Mouse (Mus musculus) limb, embryonic 15.5 days (tissue): ENCODE measurements around the gene Hnrnpk. TPM values are rescaled to one million over a fixed set of nuclear protein-coding genes. Genes with fewer than 3 reads are reported as not detected.
A peak's percentile ranks its signal among the peaks of the same experiment; 100 is the strongest.
"Not testable (repeated sequence)": the region's sequence is repeated elsewhere in the genome, so short reads cannot be mapped to it uniquely, and the experiment has no call there.

ENCODE experiments used
- ATAC-seq: fragments of 200-750 bp; cut with Nextera tagmentation; 2 replicates; pipeline ENCODE4 v1.8.0; 2017; ENCODE audit warnings: low read depth, moderate TSS enrichment; ENCODE audit not compliant: insufficient number of reproducible peaks, low FRiP score, low TSS enrichment
- H3K27ac ChIP-seq: fragments of 300-500 bp; sonication (generic); 2 replicates; pipeline ENCODE4 v1.5.1; 2015; ENCODE audit warnings: moderate library complexity, mild to moderate bottlenecking, inconsistent platforms
- H3K27me3 ChIP-seq: fragments of 300-500 bp; sonication (generic); 2 replicates; pipeline ENCODE4 v1.6.1; 2015; ENCODE audit warnings: inconsistent platforms
- H3K36me3 ChIP-seq: fragments of 300-500 bp; sonication (generic); 2 replicates; pipeline ENCODE4 v1.6.1; 2015; ENCODE audit warnings: inconsistent platforms
- H3K4me1 ChIP-seq: fragments of 300-500 bp; sonication (generic); 2 replicates; pipeline ENCODE4 v1.6.1; 2015; ENCODE audit warnings: inconsistent platforms
- H3K4me2 ChIP-seq: fragments of 300-500 bp; sonication (generic); 2 replicates; pipeline ENCODE4 v1.6.1; 2015; ENCODE audit warnings: mild to moderate bottlenecking, inconsistent platforms
- H3K4me3 ChIP-seq: fragments of 300-500 bp; sonication (generic); 2 replicates; pipeline ENCODE4 v1.5.1; 2015; ENCODE audit warnings: mild to moderate bottlenecking, inconsistent platforms
- H3K9ac ChIP-seq: fragments of 300-500 bp; sonication (generic); 2 replicates; pipeline ENCODE4 v1.6.1; 2015; ENCODE audit warnings: inconsistent platforms
- H3K9me3 ChIP-seq: fragments of 300-500 bp; sonication (generic); 2 replicates; pipeline ENCODE4 v1.6.1; 2016; ENCODE audit warnings: inconsistent platforms
- WGBS: fragments of 180-500 bp; shearing (Covaris S2); methylation state at CpG from one replicate; pipeline ENCODE4 v1.1.7; 2015; 5-methylcytosine and 5-hydroxymethylcytosine counted together
- polyA plus RNA-seq: library from polyadenylated mRNA; unstranded; fragments of >200 nt; fragmentation: Nextera tagmentation; extraction: Ambion mirVana; gene quantifications from 2 replicates; pipeline ENCODE4 v1.2.1, GENCODE M21; 2015

Hnrnpk gene
- polyA plus RNA-seq, 1 experiment from 2014 or later: 1,364 TPM

DNA sequence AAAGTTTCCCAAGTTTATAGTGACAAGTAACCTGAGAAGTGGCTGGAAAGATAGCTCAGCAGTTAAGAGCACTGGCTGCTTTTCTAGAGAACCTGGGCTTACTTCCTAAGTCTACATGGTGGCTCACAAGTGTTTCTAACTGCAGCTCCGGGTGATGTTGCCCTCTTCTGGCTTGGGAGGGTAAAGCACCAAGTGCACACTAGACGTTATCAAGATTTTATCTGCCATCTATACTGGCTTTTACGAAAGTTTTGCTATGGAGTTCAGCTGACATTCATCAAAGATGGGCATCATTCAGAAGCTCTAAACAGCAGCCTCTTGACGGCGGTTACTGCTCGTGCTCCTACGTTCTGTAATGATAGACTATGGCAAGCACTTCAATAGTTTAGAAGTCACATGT lies 15.2 kb downstream of the Hnrnpk start:
- peaks cover 11% of the 10 kb centered on the region; the same call in 1 of the 2 replicates for H3K4me1 ChIP-seq
- no peak overlapping the region for H3K4me2 ChIP-seq
- H3K36me3 ChIP-seq: peaks cover 20% of the 10 kb centered on the region
- H3K4me3 ChIP-seq: no peak overlapping the region
- ATAC-seq: no peak
- H3K27me3 ChIP-seq: no peaks in the 10 kb centered on the region
- H3K9me3 ChIP-seq: no peaks in the 10 kb centered on the region
- no peak overlapping the region for H3K9ac ChIP-seq
- 8% methylated on average over 7 of the region's 7 CpGs for WGBS
- H3K27ac ChIP-seq: no peak overlapping the region

DNA sequence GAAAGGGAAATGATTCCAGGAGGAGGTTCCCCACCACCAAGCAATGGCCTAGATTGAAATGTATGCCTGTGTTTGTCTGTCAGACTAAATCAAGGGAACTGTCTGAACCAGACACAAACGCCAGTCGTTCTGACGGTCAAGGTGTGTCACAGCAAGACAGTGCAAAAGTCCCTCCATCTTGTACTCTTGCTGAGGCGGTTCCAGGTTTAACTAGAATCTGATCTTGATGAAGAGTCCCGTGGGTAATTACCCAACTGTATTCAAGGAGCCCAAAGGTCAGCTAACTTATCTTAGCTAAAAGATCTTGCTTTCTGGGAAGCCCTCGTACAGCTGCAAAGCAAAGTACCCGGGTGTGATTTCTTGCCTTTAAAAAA lies 17.6 kb downstream of the Hnrnpk start:
- 80% methylated on average over 7 of the region's 7 CpGs for WGBS
- Histone ChIP-seq H3K4me3 (peak overlapping the region; percentile 74), H3K27ac (peak overlapping the region; percentile 76), H3K4me2 (peak overlapping the region; percentile 90), H3K9ac (no peak overlapping the region), H3K9me3 (peaks cover 6% of the 10 kb centered on the region; the same call in 1 of the 2 replicates), H3K27me3 (no peaks in the 10 kb centered on the region), H3K4me1 (peaks cover 11% of the 10 kb centered on the region; the same call in 1 of the 2 replicates), H3K36me3 (peaks cover 28% of the 10 kb centered on the region)
- ATAC-seq: no peak

DNA sequence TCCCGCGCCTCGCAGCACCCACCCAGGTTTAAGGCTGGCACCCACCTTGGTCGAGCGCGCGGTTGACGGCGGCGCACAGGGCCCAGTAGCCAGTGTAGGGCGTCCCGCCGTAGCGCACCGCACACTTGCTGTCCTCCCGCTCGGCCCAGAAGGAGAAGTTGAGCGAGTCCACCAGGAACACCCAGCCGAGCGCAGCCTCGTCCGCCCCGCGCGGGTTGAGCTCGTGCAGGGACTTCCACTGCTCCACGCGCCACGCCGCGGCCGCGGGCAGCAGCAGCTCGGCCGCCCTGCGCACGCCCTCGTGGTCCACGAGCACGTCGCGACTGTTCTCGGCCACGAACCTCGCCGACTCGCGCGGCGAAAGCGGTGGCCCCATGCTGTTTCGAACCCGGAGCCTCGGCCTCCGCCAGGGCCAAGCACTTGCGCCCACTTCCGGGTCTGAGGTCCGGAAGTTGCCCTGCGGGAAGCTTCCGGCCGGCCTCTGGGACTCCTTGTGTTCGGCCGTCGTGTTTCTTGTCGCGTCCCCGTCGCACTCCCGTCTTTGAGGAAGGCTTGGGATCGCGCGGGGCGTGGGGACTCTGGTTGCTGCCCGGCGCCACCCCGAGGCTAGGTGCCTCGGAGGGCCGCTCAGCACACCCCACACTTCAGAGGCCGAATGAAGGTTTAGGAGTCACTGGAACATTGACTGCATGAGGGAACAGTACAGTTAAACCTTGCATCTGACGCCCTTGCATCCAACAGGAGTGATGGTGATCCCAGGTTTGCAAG lies 18.2 kb downstream of the Hnrnpk start, which contains the start of gene 2210016F16Rik:
TSS of gene 2210016F16Rik (minus strand) at position 447 of the 768 bp plus-strand sequence.
- Histone ChIP-seq H3K27ac (peak within 1 kb of the TSS; percentile 76), H3K36me3 (peaks cover 29% of the 10 kb centered on the region), H3K27me3 (no peaks in the 10 kb centered on the region), H3K4me3 (peak within 1 kb of the TSS; percentile 74), H3K9ac (peak within 1 kb of the TSS; percentile 75), H3K9me3 (peaks cover 7% of the 10 kb centered on the region; the same call in 1 of the 2 replicates), H3K4me1 (peaks cover 11% of the 10 kb centered on the region; the same call in 1 of the 2 replicates), H3K4me2 (peak within 1 kb of the TSS; percentile 90)
- ATAC-seq: peak; percentile 62; the same call in 1 of the 2 replicates
- WGBS: 2% methylated on average over 80 of the region's 80 CpGs

DNA sequence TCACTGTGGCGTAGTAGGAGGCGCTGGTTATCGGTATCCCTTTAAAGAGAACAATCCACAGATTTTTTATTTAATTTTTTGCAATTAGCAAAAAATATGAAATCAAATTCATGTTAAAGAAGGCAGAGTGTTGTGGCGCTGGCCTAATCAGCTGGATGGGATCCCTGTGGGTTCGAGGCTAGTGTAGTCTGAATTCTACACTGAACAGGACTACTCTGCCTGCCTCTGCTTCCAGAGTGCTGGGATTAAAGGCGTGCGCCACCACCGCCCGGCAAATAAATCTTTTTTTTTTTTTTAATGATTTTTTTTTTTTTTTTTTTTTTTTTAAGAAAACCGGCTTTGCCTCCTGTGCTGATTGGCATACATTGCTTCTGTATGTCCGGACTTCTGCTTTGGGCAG lies 18.8 kb downstream of the Hnrnpk start:
- H3K27me3 ChIP-seq: no peaks in the 10 kb centered on the region
- H3K9me3 ChIP-seq: peaks cover 7% of the 10 kb centered on the region; the same call in 1 of the 2 replicates
- ATAC-seq: no peak
- peak overlapping the region; percentile 90 for H3K4me2 ChIP-seq
- peaks cover 11% of the 10 kb centered on the region; the same call in 1 of the 2 replicates for H3K4me1 ChIP-seq
- peak overlapping the region; percentile 75 for H3K9ac ChIP-seq
- H3K27ac ChIP-seq: no peak overlapping the region
- 34% methylated on average over 11 of the region's 11 CpGs for WGBS
- H3K4me3 ChIP-seq: peak overlapping the region; percentile 74
- peaks cover 26% of the 10 kb centered on the region for H3K36me3 ChIP-seq

DNA sequence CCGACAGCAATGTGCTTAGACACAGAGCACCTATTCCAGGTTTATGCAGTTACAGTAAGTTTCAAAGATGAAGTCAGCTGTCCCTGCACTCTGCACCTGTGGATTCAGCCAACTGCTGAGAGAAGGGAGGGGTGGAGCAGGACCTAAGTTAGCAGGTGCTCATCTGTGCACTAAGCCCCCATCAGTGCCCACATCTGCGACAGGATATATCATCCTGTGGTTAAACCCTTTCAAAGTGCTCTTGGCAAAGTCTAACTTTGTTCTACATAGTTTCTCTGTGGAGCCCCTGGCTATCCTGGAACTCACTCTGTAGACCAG lies 30.0 kb downstream of the Hnrnpk start:
- Histone ChIP-seq H3K9ac (no peak overlapping the region), H3K4me1 (no peaks in the 10 kb centered on the region), H3K4me3 (no peak overlapping the region), H3K36me3 (no peaks in the 10 kb centered on the region), H3K9me3 (no peaks in the 10 kb centered on the region), H3K27me3 (no peaks in the 10 kb centered on the region), H3K4me2 (no peak overlapping the region), H3K27ac (no peak overlapping the region)
- 90% methylated on average over 2 of the region's 2 CpGs for WGBS
- ATAC-seq: no peak

DNA sequence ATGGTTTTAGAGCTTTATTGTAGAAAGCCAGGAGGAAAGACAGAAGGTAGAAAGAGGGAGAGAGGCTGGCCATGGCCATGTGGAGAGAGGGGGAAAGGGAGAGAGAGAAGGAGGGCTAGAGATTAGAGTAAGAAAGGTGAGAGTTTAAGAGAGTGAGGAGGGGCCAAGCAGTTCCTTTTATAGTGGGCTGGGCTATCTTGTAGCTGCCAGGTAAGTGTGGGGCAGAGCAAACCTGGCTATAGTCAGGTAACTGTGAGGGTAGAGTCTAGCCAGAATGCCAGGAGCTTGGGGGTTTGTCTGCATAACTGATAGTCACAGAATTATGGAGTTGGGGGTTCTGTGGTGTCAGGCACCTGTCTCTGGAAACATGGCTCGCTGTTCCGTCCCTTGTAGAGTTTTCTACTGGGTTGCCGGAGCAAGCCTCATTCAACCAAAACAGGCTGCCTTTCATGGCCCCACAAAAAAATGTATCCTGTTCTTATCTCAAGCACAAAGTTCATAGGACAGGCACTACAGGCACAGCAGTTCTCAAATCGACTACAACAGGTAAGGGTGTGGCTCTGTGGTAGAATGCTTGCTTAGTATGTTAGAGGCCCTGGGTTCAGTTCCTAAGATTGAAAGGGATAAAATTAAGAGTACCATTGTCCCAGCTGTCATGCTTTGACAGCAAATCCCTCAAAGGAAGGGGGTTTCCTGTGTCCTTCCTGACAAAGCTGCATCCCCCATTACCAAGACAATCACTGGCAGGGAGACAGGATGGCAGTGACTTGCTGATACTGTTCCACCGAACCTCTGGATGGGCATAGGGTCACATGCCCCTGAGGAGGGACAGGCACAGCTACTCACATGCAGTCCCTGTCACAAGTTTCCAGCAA lies 30.6 kb downstream of the Hnrnpk start:
- no peak overlapping the region for H3K4me3 ChIP-seq
- no peak for ATAC-seq
- WGBS: 78% methylated on average over 5 of the region's 5 CpGs

DNA sequence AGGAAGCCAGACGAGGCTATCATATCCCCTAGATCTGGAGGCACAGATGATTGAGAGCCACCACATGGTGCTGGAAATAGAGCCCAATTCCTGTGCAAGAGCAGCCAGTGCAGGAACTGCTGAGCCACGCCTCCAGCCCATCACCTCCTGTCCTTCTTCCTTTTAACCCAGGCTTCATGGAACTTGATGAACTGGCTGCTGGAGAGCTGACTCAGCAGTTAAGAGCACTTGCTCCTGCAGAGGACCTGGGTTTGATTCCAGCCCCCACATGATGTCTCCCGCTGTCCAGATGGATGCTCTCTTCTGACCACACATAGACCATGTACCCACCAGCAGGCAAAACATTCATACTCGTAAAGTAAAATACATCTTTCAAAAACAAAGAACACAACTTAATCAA lies 34.3 kb downstream of the Hnrnpk start:
- Histone ChIP-seq H3K4me3 (no peak overlapping the region), H3K36me3 (no peaks in the 10 kb centered on the region), H3K27me3 (no peaks in the 10 kb centered on the region), H3K9me3 (no peaks in the 10 kb centered on the region), H3K27ac (no peak overlapping the region), H3K4me1 (no peaks in the 10 kb centered on the region), H3K4me2 (no peak overlapping the region), H3K9ac (no peak overlapping the region)
- no peak for ATAC-seq
- WGBS: 65% methylated on average over 4 of the region's 4 CpGs

More for the DNA sequence above, 30.6 kb downstream of the Hnrnpk start:
- H3K27ac ChIP-seq: no peak overlapping the region
- H3K4me1 ChIP-seq: no peaks in the 10 kb centered on the region
- H3K36me3 ChIP-seq: no peaks in the 10 kb centered on the region
- H3K9me3 ChIP-seq: no peaks in the 10 kb centered on the region
- no peak overlapping the region for H3K4me2 ChIP-seq
- H3K27me3 ChIP-seq: no peaks in the 10 kb centered on the region
- H3K9ac ChIP-seq: no peak overlapping the region

DNA sequence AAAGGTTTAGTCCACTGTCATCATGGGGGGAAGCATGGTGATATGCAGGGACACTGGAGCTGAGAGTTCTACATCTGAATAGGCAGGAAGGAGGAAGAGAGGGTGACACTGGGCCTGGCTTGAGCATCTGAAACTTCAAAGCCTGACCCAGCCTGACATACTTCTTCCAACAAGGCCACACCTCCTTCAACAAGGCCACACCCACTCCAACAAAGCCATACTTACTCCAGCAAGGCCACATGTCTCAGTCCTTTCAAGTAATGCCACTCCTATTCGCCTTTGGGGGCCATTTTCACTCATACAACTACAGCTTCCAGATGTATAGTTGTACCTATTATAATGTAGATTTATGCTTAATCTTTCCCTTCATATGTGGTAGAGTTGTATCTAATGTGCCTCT lies 35.5 kb downstream of the Hnrnpk start:
- H3K9me3 ChIP-seq: no peaks in the 10 kb centered on the region
- no peaks in the 10 kb centered on the region for H3K4me1 ChIP-seq
- no peak overlapping the region for H3K4me2 ChIP-seq
- H3K36me3 ChIP-seq: no peaks in the 10 kb centered on the region
- no peak for ATAC-seq
- no peak overlapping the region for H3K9ac ChIP-seq
- H3K27me3 ChIP-seq: no peaks in the 10 kb centered on the region
- H3K4me3 ChIP-seq: no peak overlapping the region
- no peak overlapping the region for H3K27ac ChIP-seq
- 54% methylated on average over 1 of the region's 1 CpGs for WGBS

DNA sequence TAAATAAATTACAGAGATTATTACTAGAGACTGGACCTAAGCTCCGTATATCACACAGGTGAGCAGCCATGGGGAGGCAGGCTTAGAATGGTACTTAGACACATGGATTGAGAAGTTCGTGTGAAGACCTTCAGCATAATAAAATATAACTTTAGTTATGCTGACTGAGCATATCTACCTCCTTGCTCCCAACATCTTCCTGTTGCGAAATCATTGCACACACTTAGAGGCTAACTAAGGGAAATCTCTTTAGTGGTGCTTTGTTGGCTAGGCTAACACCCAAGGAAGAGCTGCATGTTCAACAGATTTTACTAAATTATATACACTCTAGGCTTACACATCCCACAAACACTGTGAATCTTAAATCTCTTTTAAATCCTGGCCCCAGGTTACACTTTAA lies 36.8 kb downstream of the Hnrnpk start:
- H3K9me3 ChIP-seq: no peaks in the 10 kb centered on the region
- no peak overlapping the region for H3K27ac ChIP-seq
- no peaks in the 10 kb centered on the region for H3K27me3 ChIP-seq
- 84% methylated on average over 3 of the region's 3 CpGs for WGBS
- no peak overlapping the region for H3K9ac ChIP-seq
- H3K4me3 ChIP-seq: no peak overlapping the region
- H3K4me1 ChIP-seq: no peaks in the 10 kb centered on the region
- no peaks in the 10 kb centered on the region for H3K36me3 ChIP-seq
- no peak overlapping the region for H3K4me2 ChIP-seq
- ATAC-seq: no peak

DNA sequence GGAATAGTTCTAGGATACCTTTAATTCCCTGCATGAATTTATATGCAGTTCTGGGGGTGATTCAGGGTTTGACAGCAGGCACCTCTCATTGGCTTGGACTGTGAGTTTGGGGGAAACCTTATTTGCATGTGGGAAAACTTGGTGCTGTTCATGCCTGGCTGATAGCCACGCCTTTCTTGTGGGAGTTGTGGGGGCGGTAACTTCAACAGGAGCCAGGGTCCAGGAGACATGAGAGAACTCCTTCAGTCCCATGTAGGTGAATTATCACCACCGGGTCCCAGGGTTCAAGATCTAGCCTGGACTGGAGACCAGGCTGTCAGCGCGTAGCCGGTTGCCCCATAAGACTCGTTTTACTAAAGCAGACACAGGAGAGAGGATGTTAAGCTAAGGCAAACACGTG lies 38.0 kb downstream of the Hnrnpk start:
- H3K27ac ChIP-seq, H3K4me2 ChIP-seq, H3K9me3 ChIP-seq, H3K9ac ChIP-seq, H3K4me3 ChIP-seq, ATAC-seq, H3K4me1 ChIP-seq, H3K27me3 ChIP-seq, H3K36me3 ChIP-seq: not testable (repeated sequence)
- WGBS: 81% methylated on average over 8 of the region's 8 CpGs

DNA sequence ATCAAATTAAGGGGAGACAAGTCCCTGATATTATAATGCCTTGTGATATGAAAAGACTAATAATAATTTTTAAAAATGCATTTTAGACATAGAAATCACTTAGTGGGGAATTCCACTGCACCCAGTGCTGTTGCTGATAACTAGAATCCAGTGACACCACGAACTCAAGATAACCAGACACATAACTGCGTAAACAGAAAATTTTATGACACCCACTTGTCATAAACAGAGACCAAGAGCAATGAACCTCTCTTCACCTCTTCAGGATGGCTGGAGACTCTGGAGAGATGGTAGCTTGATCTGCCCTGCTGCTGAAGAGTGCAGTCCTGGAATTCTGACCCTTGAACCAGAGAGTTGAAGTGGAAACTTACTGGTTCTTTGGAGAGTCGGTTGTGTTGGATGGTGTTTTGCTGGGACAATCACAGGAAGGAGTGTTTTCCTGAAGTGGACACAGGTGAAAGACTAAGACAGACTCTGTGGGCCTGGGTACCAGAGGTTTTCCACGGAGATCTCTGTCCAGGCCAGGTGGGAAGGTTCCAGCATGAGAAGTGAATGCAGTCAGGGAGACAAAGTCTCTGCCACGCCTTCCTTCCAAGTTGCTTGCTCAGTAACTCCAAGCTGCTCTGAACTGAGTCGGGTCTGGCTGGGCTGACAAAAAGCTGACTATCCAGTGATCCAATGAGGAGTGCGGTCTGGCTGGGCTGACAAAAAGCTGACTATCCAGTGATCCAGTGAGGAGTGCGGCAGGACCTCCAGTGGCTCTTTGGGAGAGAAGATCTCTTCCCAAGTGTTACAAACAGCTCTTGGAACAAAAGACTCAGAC lies 38.6 kb downstream of the Hnrnpk start:
- no peak for ATAC-seq
- Histone ChIP-seq H3K27ac (no peak overlapping the region), H3K4me3 (no peak overlapping the region), H3K9ac (no peak overlapping the region), H3K4me2 (no peak overlapping the region), H3K4me1 (no peaks in the 10 kb centered on the region), H3K36me3 (no peaks in the 10 kb centered on the region), H3K9me3 (no peaks in the 10 kb centered on the region), H3K27me3 (no peaks in the 10 kb centered on the region)
- 76% methylated on average over 8 of the region's 8 CpGs for WGBS
